Mouse (Mus musculus): Measurements from ENCODE around the gene Gm20388. TPM values are rescaled to one million over a fixed set of nuclear protein-coding genes. Genes with fewer than 3 reads are reported as not detected.
"Not testable (repeated sequence)": the region's sequence is repeated elsewhere in the genome, so short reads cannot be mapped to it uniquely, and the experiment has no call there.

Gm20388 gene
- polyA plus RNA-seq, 1 experiment from 2014 or later, result not detected

- no peaks in the 10 kb centered on the region for H3K36me3 ChIP-seq (ENCODE audit: control insufficient read depth, insufficient read depth, low read length)
- no peak for ATAC-seq (ENCODE audit: insufficient number of reproducible peaks, low FRiP score, low TSS enrichment, low read depth)
- no peak overlapping the region for H3K27ac ChIP-seq (replicated peaks; ENCODE audit: low read depth, low read length)
Measured at GRCm38 (mm10) chr8:120795944-120796635, 885.4 kb downstream of the Gm20388 start.

GRCm38 (mm10) chr8:120797019-120797727, 886.5 kb downstream of the Gm20388 start:
- no peaks in the 10 kb centered on the region for H3K4me1 ChIP-seq (ENCODE audit: control insufficient read depth, insufficient read depth, low read length)
- 88% methylated on average over 9 of the region's 9 CpGs for WGBS
- ATAC-seq (ENCODE audit: insufficient number of reproducible peaks, low FRiP score, low TSS enrichment, low read depth), result no peak
- H3K4me2 ChIP-seq (ENCODE audit: low read depth, severe bottlenecking), result no peak overlapping the region
- DNase-seq (ENCODE audit: low spot score), result no peak
- peaks cover 9% of the 10 kb centered on the region; the same call in 1 of the 2 replicates for H3K27me3 ChIP-seq (ENCODE audit: control insufficient read depth, insufficient read depth, low read length)
- H3K9ac ChIP-seq (ENCODE audit: low read length), result no peak overlapping the region
- no peak overlapping the region for H3K4me3 ChIP-seq (ENCODE audit: low read depth, low read length)
- no peak overlapping the region for H3K27ac ChIP-seq (replicated peaks; ENCODE audit: low read depth, low read length)
- H3K36me3 ChIP-seq (ENCODE audit: control insufficient read depth, insufficient read depth, low read length), result no peaks in the 10 kb centered on the region
- H3K9me3 ChIP-seq (ENCODE audit: control insufficient read depth, low read length), result no peaks in the 10 kb centered on the region

More at GRCm38 (mm10) chr8:120795944-120796635, 885.4 kb downstream of the Gm20388 start:
- Histone ChIP-seq H3K4me2 (ENCODE audit: low read depth, severe bottlenecking) (no peak overlapping the region), H3K4me1 (ENCODE audit: control insufficient read depth, insufficient read depth, low read length) (no peaks in the 10 kb centered on the region), H3K9me3 (ENCODE audit: control insufficient read depth, low read length) (no peaks in the 10 kb centered on the region), H3K27me3 (ENCODE audit: control insufficient read depth, insufficient read depth, low read length) (peaks cover 4% of the 10 kb centered on the region; the same call in 1 of the 2 replicates), H3K4me3 (ENCODE audit: low read depth, low read length) (no peak overlapping the region), H3K9ac (ENCODE audit: low read length) (no peak overlapping the region)
- WGBS, result 50% methylated on average over 9 of the region's 9 CpGs
- peak; percentile 94 for DNase-seq (ENCODE audit: low spot score)

- Histone ChIP-seq H3K4me1 (ENCODE audit: control insufficient read depth, insufficient read depth, low read length) (no peaks in the 10 kb centered on the region), H3K36me3 (ENCODE audit: control insufficient read depth, insufficient read depth, low read length) (no peaks in the 10 kb centered on the region), H3K9ac (ENCODE audit: low read length) (no peak overlapping the region), H3K27me3 (ENCODE audit: control insufficient read depth, insufficient read depth, low read length) (peaks cover 11% of the 10 kb centered on the region; the same call in 1 of the 2 replicates), H3K4me3 (ENCODE audit: low read depth, low read length) (no peak overlapping the region), H3K27ac (replicated peaks; ENCODE audit: low read depth, low read length) (no peak overlapping the region), H3K9me3 (ENCODE audit: control insufficient read depth, low read length) (no peaks in the 10 kb centered on the region), H3K4me2 (ENCODE audit: low read depth, severe bottlenecking) (no peak overlapping the region)
- DNase-seq (ENCODE audit: low spot score) (peak; percentile 86), ATAC-seq (ENCODE audit: insufficient number of reproducible peaks, low FRiP score, low TSS enrichment, low read depth) (no peak)
- 6% methylated on average over 17 of the region's 17 CpGs for WGBS
Measured at GRCm38 (mm10) chr8:120800308-120800865, 889.7 kb downstream of the Gm20388 start.

GRCm38 (mm10) chr8:120803661-120804375, 893.2 kb downstream of the Gm20388 start:
- H3K27me3 ChIP-seq (ENCODE audit: control insufficient read depth, insufficient read depth, low read length), result peaks cover 11% of the 10 kb centered on the region; the same call in 1 of the 2 replicates
- not testable (repeated sequence) for H3K9ac ChIP-seq (ENCODE audit: low read length); H3K9me3 ChIP-seq (ENCODE audit: control insufficient read depth, low read length); H3K4me1 ChIP-seq (ENCODE audit: control insufficient read depth, insufficient read depth, low read length); ATAC-seq (ENCODE audit: insufficient number of reproducible peaks, low FRiP score, low TSS enrichment, low read depth); DNase-seq (ENCODE audit: low spot score); H3K4me2 ChIP-seq (ENCODE audit: low read depth, severe bottlenecking); H3K4me3 ChIP-seq (ENCODE audit: low read depth, low read length); H3K36me3 ChIP-seq (ENCODE audit: control insufficient read depth, insufficient read depth, low read length); H3K27ac ChIP-seq (replicated peaks; ENCODE audit: low read depth, low read length)
- WGBS, result 71% methylated on average over 6 of the region's 6 CpGs

- DNase-seq (ENCODE audit: low spot score), result no peak
- WGBS, result 82% methylated on average over 3 of the region's 3 CpGs
- Histone ChIP-seq H3K27ac (replicated peaks; ENCODE audit: low read depth, low read length) (no peak overlapping the region), H3K4me1 (ENCODE audit: control insufficient read depth, insufficient read depth, low read length) (no peaks in the 10 kb centered on the region), H3K4me2 (ENCODE audit: low read depth, severe bottlenecking) (no peak overlapping the region), H3K27me3 (ENCODE audit: control insufficient read depth, insufficient read depth, low read length) (peaks cover 11% of the 10 kb centered on the region; the same call in 1 of the 2 replicates), H3K4me3 (ENCODE audit: low read depth, low read length) (no peak overlapping the region), H3K36me3 (ENCODE audit: control insufficient read depth, insufficient read depth, low read length) (no peaks in the 10 kb centered on the region), H3K9me3 (ENCODE audit: control insufficient read depth, low read length) (no peaks in the 10 kb centered on the region), H3K9ac (ENCODE audit: low read length) (no peak overlapping the region)
- ATAC-seq (ENCODE audit: insufficient number of reproducible peaks, low FRiP score, low TSS enrichment, low read depth), result no peak
Measured at GRCm38 (mm10) chr8:120804741-120805140, 894.1 kb downstream of the Gm20388 start.

- Histone ChIP-seq H3K4me3 (ENCODE audit: low read depth, low read length) (no peak overlapping the region), H3K9ac (ENCODE audit: low read length) (no peak overlapping the region), H3K27ac (replicated peaks; ENCODE audit: low read depth, low read length) (no peak overlapping the region), H3K9me3 (ENCODE audit: control insufficient read depth, low read length) (no peaks in the 10 kb centered on the region), H3K4me1 (ENCODE audit: control insufficient read depth, insufficient read depth, low read length) (no peaks in the 10 kb centered on the region), H3K36me3 (ENCODE audit: control insufficient read depth, insufficient read depth, low read length) (no peaks in the 10 kb centered on the region), H3K27me3 (ENCODE audit: control insufficient read depth, insufficient read depth, low read length) (peaks cover 2% of the 10 kb centered on the region; the same call in 1 of the 2 replicates), H3K4me2 (ENCODE audit: low read depth, severe bottlenecking) (no peak overlapping the region)
- DNase-seq (ENCODE audit: low spot score), result no peak
- ATAC-seq (ENCODE audit: insufficient number of reproducible peaks, low FRiP score, low TSS enrichment, low read depth), result no peak
- 55% methylated on average over 12 of the region's 12 CpGs for WGBS
Measured at GRCm38 (mm10) chr8:120806780-120807264, 896.2 kb downstream of the Gm20388 start.

GRCm38 (mm10) chr8:120807719-120808118, 897.1 kb downstream of the Gm20388 start:
- H3K9me3 ChIP-seq (ENCODE audit: control insufficient read depth, low read length), result no peaks in the 10 kb centered on the region
- ATAC-seq (ENCODE audit: insufficient number of reproducible peaks, low FRiP score, low TSS enrichment, low read depth) (no peak), DNase-seq (ENCODE audit: low spot score) (no peak)
- 39% methylated on average over 6 of the region's 6 CpGs for WGBS
- H3K36me3 ChIP-seq (ENCODE audit: control insufficient read depth, insufficient read depth, low read length), result no peaks in the 10 kb centered on the region
- H3K4me3 ChIP-seq (ENCODE audit: low read depth, low read length), result no peak overlapping the region
- H3K27me3 ChIP-seq (ENCODE audit: control insufficient read depth, insufficient read depth, low read length), result no peaks in the 10 kb centered on the region
- no peak overlapping the region for H3K27ac ChIP-seq (replicated peaks; ENCODE audit: low read depth, low read length)
- no peaks in the 10 kb centered on the region for H3K4me1 ChIP-seq (ENCODE audit: control insufficient read depth, insufficient read depth, low read length)
- no peak overlapping the region for H3K9ac ChIP-seq (ENCODE audit: low read length)
- no peak overlapping the region for H3K4me2 ChIP-seq (ENCODE audit: low read depth, severe bottlenecking)

GRCm38 (mm10) chr8:120809050-120809449, 898.4 kb downstream of the Gm20388 start:
- no peak overlapping the region for H3K4me2 ChIP-seq (ENCODE audit: low read depth, severe bottlenecking)
- H3K9me3 ChIP-seq (ENCODE audit: control insufficient read depth, low read length), result no peaks in the 10 kb centered on the region
- H3K36me3 ChIP-seq (ENCODE audit: control insufficient read depth, insufficient read depth, low read length), result no peaks in the 10 kb centered on the region
- H3K27ac ChIP-seq (replicated peaks; ENCODE audit: low read depth, low read length), result no peak overlapping the region
- WGBS, result 61% methylated on average over 7 of the region's 7 CpGs
- H3K4me1 ChIP-seq (ENCODE audit: control insufficient read depth, insufficient read depth, low read length), result no peaks in the 10 kb centered on the region
- DNase-seq (ENCODE audit: low spot score), result no peak
- no peaks in the 10 kb centered on the region for H3K27me3 ChIP-seq (ENCODE audit: control insufficient read depth, insufficient read depth, low read length)
- H3K9ac ChIP-seq (ENCODE audit: low read length), result no peak overlapping the region
- ATAC-seq (ENCODE audit: insufficient number of reproducible peaks, low FRiP score, low TSS enrichment, low read depth), result no peak
- no peak overlapping the region for H3K4me3 ChIP-seq (ENCODE audit: low read depth, low read length)
